Comparison of ENCODE assay signal across 13 mouse cellular contexts in the genomic region with DNA sequence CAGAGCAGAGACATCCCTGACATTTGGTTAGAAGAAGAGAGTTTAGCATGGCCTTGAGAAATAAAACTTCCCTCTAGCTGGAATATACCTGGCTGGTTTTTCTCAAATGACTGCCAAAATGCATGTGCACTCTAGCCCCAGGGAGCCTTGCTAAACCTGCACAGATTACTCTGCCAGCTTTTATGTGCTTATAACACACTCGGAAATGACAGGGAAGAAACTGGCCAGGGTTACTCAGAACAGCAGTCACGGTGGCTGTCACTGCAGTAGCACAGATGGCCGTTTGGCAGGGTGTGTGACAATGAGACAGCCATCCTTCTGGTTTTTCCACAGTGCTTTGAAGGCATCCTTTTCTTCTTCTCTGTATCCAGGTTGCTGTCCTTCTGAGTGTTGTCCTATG. TPM values are rescaled to one million over a fixed set of nuclear protein-coding genes. Genes with fewer than 3 reads are reported as not detected.
DNase-seq lines count a peak whose midpoint lies in the region; ATAC-seq and TF ChIP-seq lines count a peak whose summit lies in the region.
"Had no signal": no experiment of that assay in that cellular context is flagged by ENCODE, and none has a peak within 500 bp of the region (broad histone marks: within the 10 kb centered on the region; RNA-seq: fewer than 3 reads in every experiment).

No protein-coding gene starts in this region.

- H3K27me3 ChIP-seq in hindbrain, postnatal 0 days (ENCODE audit: insufficient read depth, low read length): no peaks in the 10 kb centered on the region
- H3K27me3 ChIP-seq in hindbrain, embryonic 13.5 days: no peaks in the 10 kb centered on the region
- H3K27me3 ChIP-seq in kidney, adult 2 months (replicated peaks; ENCODE audit: control insufficient read depth, insufficient read depth, low read length): no peaks in the 10 kb centered on the region
- H3K27me3 ChIP-seq in thymus, adult 2 months (ENCODE audit: control insufficient read depth, insufficient read depth, low read length): no peaks in the 10 kb centered on the region
- H3K27me3 ChIP-seq: embryonic facial prominence, embryonic 12.5 days; neural tube, embryonic 13.5 days had no signal

- peak; percentile 61 for ATAC-seq in hindbrain, postnatal 0 days
- ATAC-seq in hindbrain, embryonic 13.5 days (ENCODE audit: low FRiP score): no peak
- ATAC-seq: liver, embryonic 12.5 days had no signal

- no peak overlapping the region for H3K4me3 ChIP-seq in hindbrain, postnatal 0 days (ENCODE audit: low read length)
- no peak overlapping the region for H3K4me3 ChIP-seq in hindbrain, embryonic 13.5 days
- no peak overlapping the region for H3K4me3 ChIP-seq in kidney, adult 2 months (ENCODE audit: insufficient read depth, low read depth, low read length)
- no peak overlapping the region for H3K4me3 ChIP-seq in thymus, adult 2 months (ENCODE audit: control insufficient read depth, insufficient read depth, low read length)
- H3K4me3 ChIP-seq: embryonic facial prominence, embryonic 12.5 days; liver, embryonic 12.5 days; neural tube, embryonic 13.5 days had no signal

- no peaks in the 10 kb centered on the region; the same call in 1 of the 2 replicates for H3K36me3 ChIP-seq in hindbrain, postnatal 0 days (ENCODE audit: insufficient read depth, low read length)
- peaks cover 18% of the 10 kb centered on the region for H3K36me3 ChIP-seq in hindbrain, embryonic 13.5 days
- H3K36me3 ChIP-seq in kidney, adult 2 months (ENCODE audit: control insufficient read depth, insufficient read depth, low read length): no peaks in the 10 kb centered on the region
- H3K36me3 ChIP-seq in thymus, adult 2 months (ENCODE audit: control insufficient read depth, insufficient read depth, low read length): no peaks in the 10 kb centered on the region
- H3K36me3 ChIP-seq: embryonic facial prominence, embryonic 12.5 days; liver, embryonic 12.5 days had no signal

- no peak overlapping the region for H3K9ac ChIP-seq in hindbrain, postnatal 0 days (replicated peaks; ENCODE audit: low read length)
- H3K9ac ChIP-seq in hindbrain, embryonic 13.5 days: no peak overlapping the region
- H3K9ac ChIP-seq: embryonic facial prominence, embryonic 12.5 days; liver, embryonic 12.5 days; neural tube, embryonic 13.5 days had no signal

- no peak overlapping the region for H3K4me2 ChIP-seq in hindbrain, postnatal 0 days (ENCODE audit: low read depth, low read length)
- H3K4me2 ChIP-seq in hindbrain, embryonic 13.5 days: no peak overlapping the region
- H3K4me2 ChIP-seq: embryonic facial prominence, embryonic 12.5 days; liver, embryonic 12.5 days; neural tube, embryonic 13.5 days had no signal

- peak; percentile 77 for DNase-seq in hindbrain, postnatal 0 days (ENCODE audit: low spot score)
- peak; percentile 89 for DNase-seq in cerebellum, adult 11 months
- DNase-seq in cerebellum, postnatal 14 days: peak; percentile 88 to 91
- DNase-seq in layer of hippocampus, adult 9-11 months: peak; percentile 74
- DNase-seq in kidney, adult 2 months: no peak
- DNase-seq in thymus, adult 2 months: no peak
- DNase-seq in gastrocnemius, postnatal 10 days: no peak
- DNase-seq: kidney, postnatal 36 days; midbrain, embryonic 14.5 days had no signal

- TF ChIP-seq POLR2A in kidney, adult 2 months (IDR thresholded peaks at IDR 0.05; ENCODE audit: low read depth, low read length): no peak
- no peak for TF ChIP-seq POLR2A in thymus, adult 2 months (IDR thresholded peaks at IDR 0.05; ENCODE audit: control insufficient read depth, extremely low read depth, insufficient read depth, low read length, poor library complexity)

- H3K4me1 ChIP-seq in hindbrain, postnatal 0 days (ENCODE audit: insufficient read depth, low read length): no peaks in the 10 kb centered on the region
- H3K4me1 ChIP-seq in hindbrain, embryonic 13.5 days (replicated peaks): no peaks in the 10 kb centered on the region
- H3K4me1 ChIP-seq in kidney, adult 2 months (ENCODE audit: control insufficient read depth, insufficient read depth, low read length): no peaks in the 10 kb centered on the region
- H3K4me1 ChIP-seq in thymus, adult 2 months (replicated peaks; ENCODE audit: control insufficient read depth, insufficient read depth, low read length): peaks cover 4% of the 10 kb centered on the region; the same call in 1 of the 2 replicates
- H3K4me1 ChIP-seq: embryonic facial prominence, embryonic 12.5 days; liver, embryonic 12.5 days; neural tube, embryonic 13.5 days had no signal

- no peak for TF ChIP-seq CTCF in hindbrain, postnatal 0 days (IDR thresholded peaks at IDR 0.05; ENCODE audit: low read depth)
- TF ChIP-seq CTCF in kidney, adult 2 months (conservative IDR thresholded peaks at IDR 0.05; ENCODE audit: insufficient read depth, insufficient read length, low read depth, low read length): no peak
- TF ChIP-seq CTCF in thymus, adult 2 months (IDR thresholded peaks at IDR 0.05; ENCODE audit: borderline replicate concordance, control insufficient read depth, extremely low read depth, insufficient read depth, low read length, poor library complexity): no peak

- H3K9me3 ChIP-seq in hindbrain, postnatal 0 days (ENCODE audit: low read length): no peaks in the 10 kb centered on the region
- H3K9me3 ChIP-seq in hindbrain, embryonic 13.5 days: no peaks in the 10 kb centered on the region
- H3K9me3 ChIP-seq: embryonic facial prominence, embryonic 12.5 days; liver, embryonic 12.5 days; neural tube, embryonic 13.5 days had no signal

- no peak overlapping the region for H3K27ac ChIP-seq in hindbrain, postnatal 0 days
- H3K27ac ChIP-seq in hindbrain, embryonic 13.5 days: no peak overlapping the region
- H3K27ac ChIP-seq in kidney, adult 2 months (ENCODE audit: insufficient read depth, low read depth, low read length): no peak overlapping the region
- H3K27ac ChIP-seq in thymus, adult 2 months (ENCODE audit: control insufficient read depth, insufficient read depth, low read length): no peak overlapping the region
- H3K27ac ChIP-seq: embryonic facial prominence, embryonic 12.5 days; liver, embryonic 12.5 days; neural tube, embryonic 13.5 days had no signal

- 56% methylated on average over 3 of the region's 3 CpGs for WGBS in hindbrain, postnatal 0 days
- 56% methylated on average over 3 of the region's 3 CpGs for WGBS in hindbrain, embryonic 13.5 days
- 39% methylated on average over 3 of the region's 3 CpGs for WGBS in kidney, adult 2 months
- WGBS in thymus, adult 2 months: 87% methylated on average over 3 of the region's 3 CpGs

RNA-seq across cellular contexts. Expression of gene Chmp3, which starts 18.0 kb away (rescaled TPM):
- total RNA-seq in hindbrain, postnatal 0 days (2014; rRNA removed): 42.4 and 43.6 TPM in 2 replicates
- polyA plus RNA-seq in hindbrain, postnatal 0 days (2015; fragmentation: Nextera tagmentation; extraction: Ambion mirVana): 52.2 and 57.9 TPM in 2 replicates
- 53.9 and 55.0 TPM in 2 replicates for polyA plus RNA-seq in hindbrain, embryonic 13.5 days (2015; fragmentation: Nextera tagmentation; extraction: Ambion mirVana)
- 44.2 and 51.5 TPM in 2 replicates for polyA plus RNA-seq in kidney, adult 2 months (2012; rRNA removed)
- 27.1 and 33.8 TPM in 2 replicates for polyA plus RNA-seq in thymus, adult 2 months (2012; rRNA removed)
- total RNA-seq in gastrocnemius, postnatal 10 days (2021): 10 to 100 TPM; 41.7 to 53.2 TPM

RNA-seq across cellular contexts. Expression of gene Rnf103, which starts 31.9 kb away (rescaled TPM):
- 27.9 and 30.4 TPM in 2 replicates for total RNA-seq in hindbrain, postnatal 0 days (2014; rRNA removed)
- polyA plus RNA-seq in hindbrain, postnatal 0 days (2015; fragmentation: Nextera tagmentation; extraction: Ambion mirVana): 23.2 and 25.5 TPM in 2 replicates
- polyA plus RNA-seq in hindbrain, embryonic 13.5 days (2015; fragmentation: Nextera tagmentation; extraction: Ambion mirVana): 23.1 and 23.8 TPM in 2 replicates
- 12.6 and 15.1 TPM in 2 replicates for polyA plus RNA-seq in kidney, adult 2 months (2012; rRNA removed)
- 14.3 and 21.5 TPM in 2 replicates for polyA plus RNA-seq in thymus, adult 2 months (2012; rRNA removed)
- 10 to 100 TPM; 20.5 to 22.9 TPM for total RNA-seq in gastrocnemius, postnatal 10 days (2021)

Comparison
In these comparisons a context has a peak if more than half of its experiments do, and no peak if none do; other contexts are left out.
1. DNase-seq: peak in hindbrain, postnatal 0 days (single experiment), cerebellum, adult 11 months (single experiment), cerebellum, postnatal 14 days (2 of 2) and layer of hippocampus, adult 9-11 months (single experiment); none in kidney, adult 2 months (single experiment), thymus, adult 2 months (single experiment) and gastrocnemius, postnatal 10 days (single experiment).